ENCODE assay signal across 14 mouse cellular contexts in genomic region chr8:71718252-71718651, GRCm38 (mm10). TPM values are rescaled to one million over a fixed set of nuclear protein-coding genes. Genes with fewer than 3 reads are reported as not detected.
A peak's percentile ranks its signal among the peaks of the same experiment; 100 is the strongest.
DNase-seq lines count a peak whose midpoint lies in the region; ATAC-seq and TF ChIP-seq lines count a peak whose summit lies in the region.
"Had no signal": no experiment of that assay in that cellular context is flagged by ENCODE, and none has a peak within 500 bp of the region (broad histone marks: within the 10 kb centered on the region; RNA-seq: fewer than 3 reads in every experiment).

No protein-coding gene starts in this region.

- 0 out of 2 replicates have a peak overlapping the region, but pooled peaks have one; percentile 12 for H3K27ac ChIP-seq in hindbrain, embryonic 10.5 days
- H3K27ac ChIP-seq in hindbrain, embryonic 12.5 days = no peak overlapping the region
- H3K27ac ChIP-seq in midbrain, embryonic 14.5 days (replicated peaks; ENCODE audit: low read depth, low read length) = no peak overlapping the region
- no peak overlapping the region for H3K27ac ChIP-seq in midbrain, embryonic 13.5 days
- 0 out of 2 replicates have a peak overlapping the region, but pooled peaks have one; percentile 15 for H3K27ac ChIP-seq in forebrain, postnatal 0 days (ENCODE audit: low read depth, low read length)
- peak overlapping the region; percentile 88 for H3K27ac ChIP-seq in olfactory bulb, adult 2 months (ENCODE audit: insufficient read depth, low read depth, low read length)
- H3K27ac ChIP-seq: embryonic facial prominence, embryonic 12.5 days had no signal

- H3K9me3 ChIP-seq in hindbrain, embryonic 10.5 days = no peaks in the 10 kb centered on the region
- no peaks in the 10 kb centered on the region for H3K9me3 ChIP-seq in hindbrain, embryonic 12.5 days (replicated peaks)
- no peaks in the 10 kb centered on the region for H3K9me3 ChIP-seq in midbrain, embryonic 14.5 days (ENCODE audit: control insufficient read depth, low read length)
- no peaks in the 10 kb centered on the region for H3K9me3 ChIP-seq in midbrain, embryonic 13.5 days
- no peaks in the 10 kb centered on the region for H3K9me3 ChIP-seq in forebrain, postnatal 0 days (ENCODE audit: low read length)
- H3K9me3 ChIP-seq: embryonic facial prominence, embryonic 12.5 days; liver, embryonic 15.5 days had no signal

- no peak for ATAC-seq in hindbrain, embryonic 12.5 days (ENCODE audit: low FRiP score)
- no peak for ATAC-seq in midbrain, embryonic 14.5 days (ENCODE audit: low FRiP score, low TSS enrichment)
- ATAC-seq in midbrain, embryonic 13.5 days = no peak
- no peak for ATAC-seq in forebrain, postnatal 0 days
- ATAC-seq: intestine, postnatal 0 days; lung, postnatal 0 days had no signal

- 31% methylated on average over 3 of the region's 3 CpGs for WGBS in hindbrain, embryonic 10.5 days
- 27% methylated on average over 3 of the region's 3 CpGs for WGBS in hindbrain, embryonic 12.5 days
- 26% methylated on average over 3 of the region's 3 CpGs for WGBS in midbrain, embryonic 14.5 days
- WGBS in midbrain, embryonic 13.5 days = 29% methylated on average over 3 of the region's 3 CpGs
- WGBS in forebrain, postnatal 0 days = 29% methylated on average over 3 of the region's 3 CpGs
- WGBS in olfactory bulb, adult 2 months = 23% methylated on average over 3 of the region's 3 CpGs

- H3K9ac ChIP-seq in hindbrain, embryonic 12.5 days = no peak overlapping the region
- H3K9ac ChIP-seq in midbrain, embryonic 14.5 days (replicated peaks; ENCODE audit: low read length) = no peak overlapping the region
- H3K9ac ChIP-seq in midbrain, embryonic 13.5 days (replicated peaks) = no peak overlapping the region
- H3K9ac ChIP-seq in forebrain, postnatal 0 days = no peak overlapping the region
- H3K9ac ChIP-seq: embryonic facial prominence, embryonic 12.5 days; liver, embryonic 15.5 days had no signal

- no peak for TF ChIP-seq CTCF in forebrain, postnatal 0 days (IDR thresholded peaks at IDR 0.05; ENCODE audit: low read depth)
- no peak for TF ChIP-seq CTCF in olfactory bulb, adult 2 months (IDR thresholded peaks at IDR 0.05; ENCODE audit: insufficient read depth, low read depth, low read length)

- no peak overlapping the region for H3K4me2 ChIP-seq in hindbrain, embryonic 12.5 days (replicated peaks)
- H3K4me2 ChIP-seq in midbrain, embryonic 14.5 days (ENCODE audit: low read length) = no peak overlapping the region
- H3K4me2 ChIP-seq in midbrain, embryonic 13.5 days (replicated peaks) = no peak overlapping the region
- H3K4me2 ChIP-seq in forebrain, postnatal 0 days (ENCODE audit: low read depth) = no peak overlapping the region
- H3K4me2 ChIP-seq: embryonic facial prominence, embryonic 12.5 days had no signal

- H3K27me3 ChIP-seq in hindbrain, embryonic 10.5 days (ENCODE audit: insufficient read depth, poor library complexity, severe bottlenecking) = peaks cover 13% of the 10 kb centered on the region
- H3K27me3 ChIP-seq in hindbrain, embryonic 12.5 days = peaks cover 4% of the 10 kb centered on the region; the same call in 1 of the 2 replicates
- no peaks in the 10 kb centered on the region for H3K27me3 ChIP-seq in midbrain, embryonic 14.5 days (ENCODE audit: control insufficient read depth, insufficient read depth, low read length)
- no peaks in the 10 kb centered on the region for H3K27me3 ChIP-seq in midbrain, embryonic 13.5 days
- H3K27me3 ChIP-seq in forebrain, postnatal 0 days (ENCODE audit: insufficient read depth, low read length) = no peaks in the 10 kb centered on the region
- H3K27me3 ChIP-seq: embryonic facial prominence, embryonic 12.5 days; liver, embryonic 15.5 days had no signal

- H3K4me3 ChIP-seq in hindbrain, embryonic 10.5 days = no peak overlapping the region
- no peak overlapping the region for H3K4me3 ChIP-seq in hindbrain, embryonic 12.5 days
- no peak overlapping the region for H3K4me3 ChIP-seq in midbrain, embryonic 14.5 days (replicated peaks; ENCODE audit: low read depth, low read length)
- H3K4me3 ChIP-seq in midbrain, embryonic 13.5 days (replicated peaks) = no peak overlapping the region
- no peak overlapping the region for H3K4me3 ChIP-seq in forebrain, postnatal 0 days (ENCODE audit: low read depth, low read length)
- no peak overlapping the region for H3K4me3 ChIP-seq in olfactory bulb, adult 2 months (ENCODE audit: insufficient read depth, low read depth, low read length)
- H3K4me3 ChIP-seq: embryonic facial prominence, embryonic 12.5 days; liver, embryonic 15.5 days had no signal

- no peak for DNase-seq in hindbrain, embryonic 10.5 days (ENCODE audit: low spot score)
- DNase-seq in midbrain, embryonic 14.5 days = peak; percentile 49
- no peak for DNase-seq in forebrain, postnatal 0 days
- DNase-seq in testis, postnatal 14 days (ENCODE audit: low spot score) = no peak
- DNase-seq: cerebellum, adult 9-11 months; right cerebral cortex, postnatal 25 days; thymus, adult 18-20 months had no signal

- no peak for TF ChIP-seq POLR2A in olfactory bulb, adult 2 months (IDR thresholded peaks at IDR 0.05; ENCODE audit: insufficient read depth, low read depth, low read length)

- peaks cover 55% of the 10 kb centered on the region for H3K4me1 ChIP-seq in hindbrain, embryonic 10.5 days (replicated peaks)
- H3K4me1 ChIP-seq in hindbrain, embryonic 12.5 days = peaks cover 48% of the 10 kb centered on the region
- peaks cover 45% of the 10 kb centered on the region for H3K4me1 ChIP-seq in midbrain, embryonic 14.5 days (ENCODE audit: control insufficient read depth, insufficient read depth, low read length)
- H3K4me1 ChIP-seq in midbrain, embryonic 13.5 days (replicated peaks) = peaks cover 54% of the 10 kb centered on the region
- H3K4me1 ChIP-seq in forebrain, postnatal 0 days (ENCODE audit: insufficient read depth) = peaks cover 29% of the 10 kb centered on the region
- peaks cover 55% of the 10 kb centered on the region for H3K4me1 ChIP-seq in olfactory bulb, adult 2 months (ENCODE audit: control insufficient read depth, insufficient read depth, low read length)

- H3K36me3 ChIP-seq in hindbrain, embryonic 10.5 days = peaks cover 25% of the 10 kb centered on the region
- peaks cover 18% of the 10 kb centered on the region for H3K36me3 ChIP-seq in hindbrain, embryonic 12.5 days
- H3K36me3 ChIP-seq in midbrain, embryonic 14.5 days (ENCODE audit: control insufficient read depth, insufficient read depth, low read length) = peaks cover 48% of the 10 kb centered on the region
- peaks cover 47% of the 10 kb centered on the region for H3K36me3 ChIP-seq in midbrain, embryonic 13.5 days
- peaks cover 49% of the 10 kb centered on the region for H3K36me3 ChIP-seq in forebrain, postnatal 0 days (ENCODE audit: insufficient read depth)
- H3K36me3 ChIP-seq: embryonic facial prominence, embryonic 12.5 days had no signal

RNA-seq across cellular contexts. Expression of gene Fcho1, which starts 7.3 kb away (rescaled TPM):
- polyA plus RNA-seq in hindbrain, embryonic 10.5 days (2016; fragmentation: Nextera tagmentation; extraction: Ambion mirVana) = 16.7 and 26.9 TPM in 2 replicates
- 38.4 and 39.4 TPM in 2 replicates for polyA plus RNA-seq in hindbrain, embryonic 12.5 days (2016; fragmentation: Nextera tagmentation; extraction: Ambion mirVana)
- polyA plus RNA-seq in midbrain, embryonic 14.5 days (2014; fragmentation: Nextera tagmentation; extraction: Ambion mirVana) = 66.5 and 74.6 TPM in 2 replicates
- polyA plus RNA-seq in midbrain, embryonic 13.5 days (2015; fragmentation: Nextera tagmentation; extraction: Ambion mirVana) = 63.9 and 65.5 TPM in 2 replicates
- total RNA-seq in forebrain, postnatal 0 days (2014; rRNA removed) = 97.2 and 101 TPM in 2 replicates
- 62.4 and 68.7 TPM in 2 replicates for polyA plus RNA-seq in forebrain, postnatal 0 days (2015; fragmentation: Nextera tagmentation; extraction: Ambion mirVana)
- polyA plus RNA-seq in olfactory bulb, adult 2 months (2012; ENCODE audit: insufficient read depth, insufficient read length, low replicate concordance, missing spikeins) = 90.9 TPM in 1 of 2 replicates, not detected in the other

RNA-seq across cellular contexts. Expression of gene B3gnt3, which starts 16.7 kb away (rescaled TPM):
- 0.64 and 1.0 TPM in 2 replicates for polyA plus RNA-seq in hindbrain, embryonic 10.5 days (2016; fragmentation: Nextera tagmentation; extraction: Ambion mirVana)
- polyA plus RNA-seq in hindbrain, embryonic 12.5 days (2016; fragmentation: Nextera tagmentation; extraction: Ambion mirVana) = 0.59 and 0.86 TPM in 2 replicates
- 0.11 and 0.20 TPM in 2 replicates for polyA plus RNA-seq in midbrain, embryonic 14.5 days (2014; fragmentation: Nextera tagmentation; extraction: Ambion mirVana)
- polyA plus RNA-seq in midbrain, embryonic 13.5 days (2015; fragmentation: Nextera tagmentation; extraction: Ambion mirVana) = 0.28 and 0.31 TPM in 2 replicates
- 0.24 and 0.92 TPM in 2 replicates for total RNA-seq in forebrain, postnatal 0 days (2014; rRNA removed)
- polyA plus RNA-seq in forebrain, postnatal 0 days (2015; fragmentation: Nextera tagmentation; extraction: Ambion mirVana) = 0.44 and 0.49 TPM in 2 replicates
- not detected in 2 replicates for polyA plus RNA-seq in olfactory bulb, adult 2 months (2012; ENCODE audit: insufficient read depth, insufficient read length, low replicate concordance, missing spikeins)

RNA-seq across cellular contexts. Expression of gene Insl3, which starts 29.2 kb away (rescaled TPM):
- polyA plus RNA-seq in hindbrain, embryonic 10.5 days (2016; fragmentation: Nextera tagmentation; extraction: Ambion mirVana) = 0.37 and 0.58 TPM in 2 replicates
- polyA plus RNA-seq in hindbrain, embryonic 12.5 days (2016; fragmentation: Nextera tagmentation; extraction: Ambion mirVana) = 0.69 TPM in 1 of 2 replicates, not detected in the other
- polyA plus RNA-seq in midbrain, embryonic 14.5 days (2014; fragmentation: Nextera tagmentation; extraction: Ambion mirVana) = 0.89 TPM in 1 of 2 replicates, not detected in the other
- 0.70 and 0.79 TPM in 2 replicates for polyA plus RNA-seq in midbrain, embryonic 13.5 days (2015; fragmentation: Nextera tagmentation; extraction: Ambion mirVana)
- 1.6 and 1.8 TPM in 2 replicates for total RNA-seq in forebrain, postnatal 0 days (2014; rRNA removed)
- polyA plus RNA-seq in forebrain, postnatal 0 days (2015; fragmentation: Nextera tagmentation; extraction: Ambion mirVana) = 0.36 and 1.4 TPM in 2 replicates
- polyA plus RNA-seq in olfactory bulb, adult 2 months (2012; ENCODE audit: insufficient read depth, insufficient read length, low replicate concordance, missing spikeins) = not detected in 2 replicates

RNA-seq across cellular contexts. Expression of gene Jak3, which starts 42.2 kb away (rescaled TPM):
- polyA plus RNA-seq in hindbrain, embryonic 10.5 days (2016; fragmentation: Nextera tagmentation; extraction: Ambion mirVana) = 3.2 and 3.6 TPM in 2 replicates
- 3.7 and 3.8 TPM in 2 replicates for polyA plus RNA-seq in hindbrain, embryonic 12.5 days (2016; fragmentation: Nextera tagmentation; extraction: Ambion mirVana)
- 2.5 and 3.6 TPM in 2 replicates for polyA plus RNA-seq in midbrain, embryonic 14.5 days (2014; fragmentation: Nextera tagmentation; extraction: Ambion mirVana)
- 2.5 and 2.7 TPM in 2 replicates for polyA plus RNA-seq in midbrain, embryonic 13.5 days (2015; fragmentation: Nextera tagmentation; extraction: Ambion mirVana)
- 5.2 and 7.3 TPM in 2 replicates for total RNA-seq in forebrain, postnatal 0 days (2014; rRNA removed)
- polyA plus RNA-seq in forebrain, postnatal 0 days (2015; fragmentation: Nextera tagmentation; extraction: Ambion mirVana) = 2.8 and 4.4 TPM in 2 replicates
- polyA plus RNA-seq in olfactory bulb, adult 2 months (2012; ENCODE audit: insufficient read depth, insufficient read length, low replicate concordance, missing spikeins) = not detected in 2 replicates

RNA-seq across cellular contexts. Expression of gene Unc13a, which starts 46.7 kb away (rescaled TPM):
- polyA plus RNA-seq in hindbrain, embryonic 10.5 days (2016; fragmentation: Nextera tagmentation; extraction: Ambion mirVana) = 4.4 and 8.4 TPM in 2 replicates
- polyA plus RNA-seq in hindbrain, embryonic 12.5 days (2016; fragmentation: Nextera tagmentation; extraction: Ambion mirVana) = 13.9 and 16.1 TPM in 2 replicates
- polyA plus RNA-seq in midbrain, embryonic 14.5 days (2014; fragmentation: Nextera tagmentation; extraction: Ambion mirVana) = 17.4 and 18.9 TPM in 2 replicates
- 17.1 and 18.5 TPM in 2 replicates for polyA plus RNA-seq in midbrain, embryonic 13.5 days (2015; fragmentation: Nextera tagmentation; extraction: Ambion mirVana)
- total RNA-seq in forebrain, postnatal 0 days (2014; rRNA removed) = 84.8 and 89.2 TPM in 2 replicates
- polyA plus RNA-seq in forebrain, postnatal 0 days (2015; fragmentation: Nextera tagmentation; extraction: Ambion mirVana) = 14.2 and 18.8 TPM in 2 replicates
- polyA plus RNA-seq in olfactory bulb, adult 2 months (2012; ENCODE audit: insufficient read depth, insufficient read length, low replicate concordance, missing spikeins) = not detected in 2 replicates

Comparison
In these comparisons a context has a peak if more than half of its experiments do, and no peak if none do; other contexts are left out.
1. H3K27ac ChIP-seq: peak in hindbrain, embryonic 10.5 days (single experiment), forebrain, postnatal 0 days (single experiment) and olfactory bulb, adult 2 months (single experiment); none in hindbrain, embryonic 12.5 days (single experiment), midbrain, embryonic 14.5 days (single experiment) and midbrain, embryonic 13.5 days (single experiment).